ENCODE assay signal across 8 mouse cellular contexts in genomic region chr11:107471071-107471720, GRCm38 (mm10). TPM values are rescaled to one million over a fixed set of nuclear protein-coding genes. Genes with fewer than 3 reads are reported as not detected.
DNase-seq lines count a peak whose midpoint lies in the region; ATAC-seq and TF ChIP-seq lines count a peak whose summit lies in the region.

No protein-coding gene starts in this region.

- no peak for ATAC-seq in heart, embryonic 15.5 days (replicated peaks; ENCODE audit: insufficient number of reproducible peaks, insufficient read depth, low FRiP score, low read depth)
- ATAC-seq in forebrain, embryonic 16.5 days, result no peak
- ATAC-seq in monocyte, adult 5-6 weeks (replicated peaks; ENCODE audit: insufficient number of reproducible peaks, low FRiP score, low TSS enrichment, poor library complexity, severe bottlenecking), result no peak

- no peak for DNase-seq in heart, postnatal 25 days (ENCODE audit: low spot score)
- no peak for DNase-seq in MEL (ENCODE audit: low read depth, low spot score)
- no peak for DNase-seq in midbrain, embryonic 10.5 days (ENCODE audit: low spot score)
- no peak for DNase-seq in spleen, postnatal 10 days (ENCODE audit: low spot score in 2 of 2)
- no peak for DNase-seq in adrenal gland, adult 18-20 months (ENCODE audit: low spot score in 2 of 2)

- no peaks in the 10 kb centered on the region for H3K36me3 ChIP-seq in heart, embryonic 15.5 days
- peaks cover 0 to 22% of the 10 kb centered on the region in 2 experiments; a peak in 2 of 4 replicates for H3K36me3 ChIP-seq in MEL (ENCODE audit: control insufficient read depth in 1 of 2, insufficient read depth in 2 of 2, low read length in 2 of 2)
- H3K36me3 ChIP-seq in forebrain, embryonic 16.5 days (ENCODE audit: control insufficient read depth, insufficient read depth), result no peaks in the 10 kb centered on the region
- H3K36me3 ChIP-seq in midbrain, embryonic 10.5 days, result no peaks in the 10 kb centered on the region

- peaks cover 19% of the 10 kb centered on the region for H3K4me1 ChIP-seq in heart, embryonic 15.5 days (replicated peaks)
- H3K4me1 ChIP-seq in MEL (ENCODE audit: control insufficient read depth in 1 of 2, insufficient read depth in 2 of 2, low read length in 2 of 2), result peaks cover 13 to 22% of the 10 kb centered on the region in 2 experiments
- H3K4me1 ChIP-seq in forebrain, embryonic 16.5 days (replicated peaks; ENCODE audit: control insufficient read depth, insufficient read depth, low read length), result peaks cover 26% of the 10 kb centered on the region
- peaks cover 37% of the 10 kb centered on the region for H3K4me1 ChIP-seq in midbrain, embryonic 10.5 days

- 14% methylated on average over 11 of the region's 11 CpGs for WGBS in heart, embryonic 15.5 days
- 5% methylated on average over 11 of the region's 11 CpGs for WGBS in forebrain, embryonic 16.5 days
- 13% methylated on average over 11 of the region's 11 CpGs for WGBS in midbrain, embryonic 10.5 days

- H3K4me3 ChIP-seq in heart, embryonic 15.5 days, result peak overlapping the region; percentile 68
- peak overlapping the region; percentile 88 to 89 for H3K4me3 ChIP-seq in MEL (ENCODE audit: control insufficient read depth in 1 of 2, insufficient read depth in 1 of 2, low read depth in 2 of 2, low read length in 2 of 2)
- H3K4me3 ChIP-seq in forebrain, embryonic 16.5 days (replicated peaks; ENCODE audit: low read length), result peak overlapping the region; percentile 83
- peak overlapping the region; percentile 87 for H3K4me3 ChIP-seq in midbrain, embryonic 10.5 days

- no peak for TF ChIP-seq POLR2A in MEL (IDR thresholded peaks at IDR 0.05; ENCODE audit: control insufficient read depth in 1 of 2, insufficient read depth in 1 of 2, low read depth in 1 of 2, low read length in 2 of 2, poor library complexity in 1 of 2)

- H3K9ac ChIP-seq in heart, embryonic 15.5 days, result peak overlapping the region; percentile 93
- peak overlapping the region; percentile 93 for H3K9ac ChIP-seq in MEL (ENCODE audit: control insufficient read depth, low read depth, low read length, poor library complexity, severe bottlenecking)
- H3K9ac ChIP-seq in forebrain, embryonic 16.5 days (replicated peaks; ENCODE audit: low read depth, low read length), result peak overlapping the region; percentile 92

- H3K27me3 ChIP-seq in heart, embryonic 15.5 days, result no peaks in the 10 kb centered on the region
- no peaks in the 10 kb centered on the region for H3K27me3 ChIP-seq in MEL (ENCODE audit: control insufficient read depth in 1 of 2, insufficient read depth in 2 of 2, low read length in 2 of 2)
- no peaks in the 10 kb centered on the region for H3K27me3 ChIP-seq in forebrain, embryonic 16.5 days (replicated peaks; ENCODE audit: control insufficient read depth, insufficient read depth, low read length)
- H3K27me3 ChIP-seq in midbrain, embryonic 10.5 days (ENCODE audit: low read depth, poor library complexity, severe bottlenecking), result no peaks in the 10 kb centered on the region

- peak overlapping the region; percentile 97 for H3K4me2 ChIP-seq in heart, embryonic 15.5 days
- H3K4me2 ChIP-seq in forebrain, embryonic 16.5 days (ENCODE audit: low read length), result peak overlapping the region; percentile 71

- H3K79me2 ChIP-seq in MEL (ENCODE audit: control insufficient read depth, insufficient read depth, low read length, poor library complexity), result peaks cover 38% of the 10 kb centered on the region

- TF ChIP-seq EP300 in MEL (IDR thresholded peaks at IDR 0.05; ENCODE audit: low read depth in 1 of 2, low read length in 2 of 2), result no peak

- intact Hi-C loops in heart, postnatal 25 days (cut with DNase I), result no loop called here

- H3K9me3 ChIP-seq in heart, embryonic 15.5 days (replicated peaks), result no peaks in the 10 kb centered on the region
- H3K9me3 ChIP-seq in MEL (replicated peaks; ENCODE audit: insufficient read depth, low read length), result no peaks in the 10 kb centered on the region
- no peaks in the 10 kb centered on the region for H3K9me3 ChIP-seq in forebrain, embryonic 16.5 days (ENCODE audit: control insufficient read depth, low read length)
- no peaks in the 10 kb centered on the region for H3K9me3 ChIP-seq in midbrain, embryonic 10.5 days (replicated peaks)

- TF ChIP-seq RAD21 in MEL (IDR thresholded peaks at IDR 0.05; ENCODE audit: low read depth, low read length), result no peak; the same call in 1 of the 2 replicates

- peak overlapping the region; percentile 92 for H3K27ac ChIP-seq in heart, embryonic 15.5 days
- peak overlapping the region; percentile 99 for H3K27ac ChIP-seq in MEL (ENCODE audit: control insufficient read depth, low read depth, low read length)
- H3K27ac ChIP-seq in forebrain, embryonic 16.5 days (ENCODE audit: low read length), result peak overlapping the region; percentile 97
- peak overlapping the region; percentile 90 for H3K27ac ChIP-seq in midbrain, embryonic 10.5 days (replicated peaks)

- TF ChIP-seq CTCF in MEL (IDR thresholded peaks at IDR 0.05 in 2 of 3, conservative IDR thresholded peaks at IDR 0.05 in 1 of 3; ENCODE audit: control insufficient read depth in 1 of 3, insufficient read depth in 1 of 3, low read depth in 2 of 3, low read length in 3 of 3, poor library complexity in 1 of 3, severe bottlenecking in 1 of 3), result no peak

TF ChIP-seq in MEL, 35 proteins besides CTCF, POLR2A, EP300 and RAD21:
- TF ChIP-seq MYC (IDR thresholded peaks at IDR 0.05; ENCODE audit: low read depth, low read length) (no peak; the same call in 1 of the 2 replicates), HCFC1 (IDR thresholded peaks at IDR 0.05; ENCODE audit: low read depth, low read length) (no peak), JUND (IDR thresholded peaks at IDR 0.05; ENCODE audit: low read depth, low read length) (peak; percentile 98), MXI1 (IDR thresholded peaks at IDR 0.05; ENCODE audit: low read depth, low read length) (no peak), GABPA (IDR thresholded peaks at IDR 0.05; ENCODE audit: low read depth, low read length) (0 out of 2 replicates have a peak, but pooled peaks have one; percentile 2), ZC3H11A (IDR thresholded peaks at IDR 0.05; ENCODE audit: low read depth, low read length) (no peak), TAL1 (IDR thresholded peaks at IDR 0.05; ENCODE audit: low read length) (no peak), SIN3A (IDR thresholded peaks at IDR 0.05; ENCODE audit: low read length) (no peak; the same call in 1 of the 2 replicates), GATA1 (IDR thresholded peaks at IDR 0.05; ENCODE audit: low read depth, low read length) (no peak; the same call in 1 of the 2 replicates), MAFK (IDR thresholded peaks at IDR 0.05; ENCODE audit: borderline replicate concordance, low read depth, low read length) (no peak), ZNF384 (IDR thresholded peaks at IDR 0.05; ENCODE audit: low read depth, low read length) (peak; percentile 92), USF2 (IDR thresholded peaks at IDR 0.05; ENCODE audit: borderline replicate concordance in 1 of 2, insufficient read depth in 1 of 2, low read depth in 1 of 2, low read length in 2 of 2) (no peak), RCOR1 (IDR thresholded peaks at IDR 0.05; ENCODE audit: low read depth, low read length) (no peak)

RNA-seq across cellular contexts. Expression of gene Pitpnc1, which starts 0.7 kb away (rescaled TPM):
- 15.2 and 18.0 TPM in 2 replicates for polyA plus RNA-seq in heart, embryonic 15.5 days (2015; fragmentation: Nextera tagmentation; extraction: Ambion mirVana)
- 10 to 100 TPM; 65.1 to 72.6 TPM for total RNA-seq in heart, postnatal 25 days (2021)
- 19.3 and 31.9 TPM in 2 replicates for total RNA-seq in MEL (2012; rRNA removed)
- polyA plus RNA-seq in MEL (2012; ENCODE audit: insufficient read depth in 1 of 2, insufficient read length in 2 of 2, low read depth in 1 of 2, low replicate concordance in 2 of 2, missing spikeins in 1 of 2), result 10 to 100 TPM in 1 of 2 experiments, not detected in 1; 25.3 TPM
- polyA plus RNA-seq in forebrain, embryonic 16.5 days (2015; fragmentation: Nextera tagmentation; extraction: Ambion mirVana), result 51.3 and 51.6 TPM in 2 replicates
- 20.4 and 26.1 TPM in 2 replicates for polyA plus RNA-seq in midbrain, embryonic 10.5 days (2016; fragmentation: Nextera tagmentation; extraction: Ambion mirVana)
- 18.5 to 57.1 TPM (median 24.2 TPM) in 3 replicates for total RNA-seq in monocyte, adult 5-6 weeks (2017)
- total RNA-seq in adrenal gland, adult 18-20 months (2021), result 10 to 100 TPM; 13.3 to 16.1 TPM

RNA-seq across cellular contexts. Expression of gene Psmd12, which starts 8.1 kb away (rescaled TPM):
- 132 and 134 TPM in 2 replicates for polyA plus RNA-seq in heart, embryonic 15.5 days (2015; fragmentation: Nextera tagmentation; extraction: Ambion mirVana)
- total RNA-seq in heart, postnatal 25 days (2021), result 10 to 100 TPM; 84.7 to 87.4 TPM
- 149 and 173 TPM in 2 replicates for total RNA-seq in MEL (2012; rRNA removed)
- 100 to 1,000 TPM; 139 to 437 TPM for polyA plus RNA-seq in MEL (2012; ENCODE audit: insufficient read depth in 1 of 2, insufficient read length in 2 of 2, low read depth in 1 of 2, low replicate concordance in 2 of 2, missing spikeins in 1 of 2)
- polyA plus RNA-seq in forebrain, embryonic 16.5 days (2015; fragmentation: Nextera tagmentation; extraction: Ambion mirVana), result 148 and 153 TPM in 2 replicates
- 221 and 237 TPM in 2 replicates for polyA plus RNA-seq in midbrain, embryonic 10.5 days (2016; fragmentation: Nextera tagmentation; extraction: Ambion mirVana)
- total RNA-seq in monocyte, adult 5-6 weeks (2017), result 79.8 to 93.6 TPM (median 87.8 TPM) in 3 replicates
- 10 to 100 TPM; 95.1 to 95.5 TPM for total RNA-seq in adrenal gland, adult 18-20 months (2021)
